Mouse (Mus musculus) left cerebral cortex, adult 9 months (tissue): Measurements from ENCODE around the gene Arih2.
A peak's percentile ranks its signal among the peaks of the same experiment; 100 is the strongest.
"Not testable (repeated sequence)": the region's sequence is repeated elsewhere in the genome, so short reads cannot be mapped to it uniquely, and the experiment has no call there.

Experiments
- DNase-seq, 2 experiments: peaks; one replicate each; pipeline ENCODE4 v3.0.0; 2022; ENCODE audit warnings: low spot score in 2 of 2

Arih2 gene

DNA sequence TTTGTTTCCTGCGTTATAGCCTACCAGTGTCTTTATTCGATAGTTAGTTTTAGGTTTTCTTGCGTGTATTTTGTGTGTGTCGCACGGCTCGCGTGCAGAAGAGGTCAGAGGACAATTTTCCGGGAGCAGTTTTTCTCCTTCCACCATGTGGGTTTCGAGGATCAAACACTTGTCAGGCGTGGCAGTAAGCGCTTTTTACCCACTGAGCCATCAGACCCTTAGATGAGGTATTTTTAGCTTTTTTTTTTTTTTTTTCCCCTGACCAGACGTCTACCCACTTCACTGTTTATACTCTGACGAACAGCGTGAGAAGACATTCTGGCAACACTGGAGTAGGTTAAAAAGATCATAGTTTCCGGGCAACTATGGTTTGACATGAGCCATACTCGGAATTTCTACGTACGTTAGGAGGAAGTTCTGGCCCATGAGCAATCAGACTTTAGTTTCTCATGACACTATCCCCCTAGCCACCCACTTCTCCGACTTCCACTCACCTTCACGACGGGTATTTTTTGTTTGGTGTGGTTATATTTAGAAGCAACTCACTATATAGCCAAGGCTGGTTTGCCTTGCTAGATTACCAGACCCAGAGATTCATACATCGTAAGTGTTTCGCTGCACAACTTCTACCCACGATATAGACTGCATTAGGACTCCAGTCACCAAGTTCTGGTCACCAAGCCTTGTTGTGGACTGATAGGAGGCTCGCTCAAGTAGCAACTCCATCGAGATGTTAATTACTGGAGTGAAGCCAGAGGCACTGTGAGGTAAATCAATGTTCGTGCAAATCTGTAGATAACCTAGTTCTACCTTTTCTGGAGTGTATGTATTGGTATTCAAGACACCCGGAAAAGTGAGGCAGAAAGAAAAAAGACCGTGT lies 615 bp upstream of the Arih2 start:
- no peak for DNase-seq

GRCm38 (mm10) chr9:108648166-108648565 lies 1.0 kb downstream of the Arih2 start:
- no peak for DNase-seq

DNA sequence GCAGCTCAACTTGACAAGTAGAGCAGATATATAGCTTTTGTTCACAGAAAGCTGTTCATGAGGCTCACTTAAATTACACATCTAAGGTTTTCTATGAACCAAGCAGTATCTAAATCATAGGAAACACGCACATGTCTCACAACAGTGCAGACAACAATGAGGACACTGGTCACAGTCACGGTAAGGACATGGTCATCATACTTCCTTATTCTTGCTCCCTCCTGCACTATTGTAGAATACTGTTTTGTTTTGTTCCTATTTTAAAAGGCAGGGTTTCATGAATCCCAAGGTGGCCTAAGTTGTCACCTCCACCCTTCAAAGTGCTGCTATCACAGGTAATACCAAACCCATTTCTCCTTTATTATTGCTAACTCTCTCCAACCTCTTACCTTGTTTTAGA lies 9.4 kb downstream of the Arih2 start:
- DNase-seq, result no peak

GRCm38 (mm10) chr9:108635415-108635814 lies 13.8 kb downstream of the Arih2 start:
- no peak for DNase-seq

- DNase-seq, result no peak
Observed at GRCm38 (mm10) chr9:108633846-108634245, 15.3 kb downstream of the Arih2 start.

DNA sequence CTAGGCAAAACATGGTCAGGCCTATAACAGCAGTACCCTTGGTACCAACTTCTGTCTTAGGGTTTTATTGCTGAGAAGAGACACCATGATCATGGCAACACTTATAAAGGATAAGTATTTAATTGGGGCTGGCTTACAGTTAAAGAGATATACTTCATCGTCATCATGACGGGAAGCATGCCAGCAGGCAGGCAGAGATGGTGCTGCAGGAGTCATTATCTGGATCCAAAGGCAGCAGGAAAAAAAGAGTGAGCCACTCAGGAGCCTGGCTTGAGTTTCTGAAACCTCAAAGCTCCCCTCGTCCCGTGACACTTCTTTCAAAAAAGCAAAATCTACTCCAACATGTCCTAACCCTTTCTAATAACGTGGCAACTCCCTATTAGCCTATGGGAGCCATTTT lies 16.8 kb downstream of the Arih2 start:
- DNase-seq, result no peak

- DNase-seq, result no peak
Observed at GRCm38 (mm10) chr9:108631631-108632256, 17.4 kb downstream of the Arih2 start.

GRCm38 (mm10) chr9:108630683-108631082 lies 18.5 kb downstream of the Arih2 start:
- DNase-seq, result no peak

DNA sequence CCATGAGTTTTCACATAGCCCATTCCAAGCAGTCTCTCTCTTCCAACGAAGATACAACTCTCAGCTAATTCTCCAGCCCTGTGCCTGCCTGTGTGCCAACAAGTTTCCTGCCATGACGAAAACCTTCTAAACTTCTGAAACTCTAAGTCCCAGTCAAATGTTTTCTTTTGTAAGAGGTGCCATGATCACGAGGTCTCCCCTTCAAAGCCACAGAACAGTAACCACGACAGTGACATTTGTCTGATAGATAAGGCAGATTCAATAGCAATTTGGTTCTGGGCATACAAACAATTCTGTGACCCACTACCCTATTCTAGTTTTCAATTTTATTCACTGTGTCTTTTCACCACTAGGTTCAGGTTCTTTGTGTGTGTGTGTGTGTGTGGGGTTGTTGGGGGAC lies 21.0 kb downstream of the Arih2 start:
- DNase-seq, result no peak

- no peak for DNase-seq
Observed at GRCm38 (mm10) chr9:108626498-108626897, 22.7 kb downstream of the Arih2 start.

DNA sequence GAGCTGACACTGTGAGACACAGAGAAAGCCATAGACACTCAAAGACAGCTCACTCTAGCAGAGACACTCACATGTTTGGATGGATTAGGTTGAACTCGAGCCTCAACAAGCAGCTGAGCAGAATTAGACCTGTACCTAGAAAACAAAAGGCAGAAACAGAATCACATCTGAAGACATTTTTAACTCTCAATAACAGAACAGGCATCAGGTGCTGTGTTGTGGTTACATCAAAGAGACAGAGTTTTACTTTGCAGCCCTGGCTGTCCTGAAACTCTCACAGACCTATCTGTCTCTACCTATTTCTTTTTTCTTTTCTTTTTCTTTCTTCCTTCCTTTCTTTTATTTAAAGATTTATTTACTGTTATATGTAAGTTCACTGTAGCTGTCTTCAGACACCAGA lies 31.9 kb downstream of the Arih2 start:
- no peak for DNase-seq

DNA sequence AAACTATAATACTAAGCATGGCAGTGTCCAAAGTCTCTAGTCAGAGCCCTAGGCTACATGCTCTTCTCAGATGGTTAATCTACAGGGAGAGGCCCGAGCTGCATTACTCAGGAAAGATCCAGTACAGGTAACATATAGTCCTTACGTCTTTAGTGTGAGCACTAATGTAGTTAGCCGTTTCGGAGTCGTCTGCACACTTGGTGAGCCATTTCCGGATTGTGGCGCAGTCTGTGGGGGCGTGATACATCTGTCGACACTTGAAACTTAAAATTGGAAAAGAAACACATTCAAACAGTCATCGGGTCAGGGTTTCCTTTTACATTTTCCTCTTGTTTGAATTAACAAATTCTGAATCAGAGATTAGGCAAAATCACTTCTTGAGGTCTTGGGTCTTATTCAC lies 37.7 kb downstream of the Arih2 start:
- peak in 1 of 2 experiments; percentile 50 for DNase-seq

DNA sequence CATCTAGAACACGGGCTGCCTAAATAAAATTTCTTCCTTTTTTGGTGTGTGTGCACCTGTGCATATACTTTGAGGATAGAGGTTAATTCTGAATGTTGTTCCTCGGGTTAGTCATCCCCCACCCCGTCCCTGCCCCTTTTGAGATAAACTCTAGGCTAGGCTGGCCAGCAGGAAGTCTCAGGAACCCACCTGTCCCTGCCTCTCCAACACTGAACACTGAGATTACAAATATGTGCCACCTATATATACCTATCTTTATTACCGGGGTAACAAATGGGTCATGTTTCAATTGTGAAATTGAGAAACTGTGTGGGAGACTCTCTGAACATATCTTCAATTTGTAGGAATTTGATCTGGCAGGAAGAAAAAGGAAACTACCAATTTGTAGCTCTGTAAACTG lies 40.3 kb downstream of the Arih2 start:
- no peak for DNase-seq

DNA sequence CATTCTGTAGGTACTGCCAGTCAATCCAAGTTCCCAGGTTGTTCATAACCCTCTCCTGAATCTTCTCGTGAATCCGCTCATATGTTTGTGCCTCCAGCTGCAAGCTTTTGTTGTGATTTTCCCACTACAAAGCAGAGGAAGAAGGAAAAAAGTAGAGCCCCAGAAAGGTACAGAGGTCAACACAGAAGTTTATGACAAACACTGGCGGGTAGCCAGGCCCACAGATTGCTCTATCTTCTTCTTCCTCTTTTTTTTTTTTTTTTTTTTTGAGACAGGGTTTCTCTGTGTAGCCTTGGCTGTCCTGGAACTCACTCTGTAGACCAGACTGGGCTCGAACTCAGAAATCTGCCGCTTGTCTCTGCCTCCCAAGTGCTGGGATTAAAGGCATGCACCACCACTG lies 41.3 kb downstream of the Arih2 start:
- DNase-seq, result not testable (repeated sequence)

DNA sequence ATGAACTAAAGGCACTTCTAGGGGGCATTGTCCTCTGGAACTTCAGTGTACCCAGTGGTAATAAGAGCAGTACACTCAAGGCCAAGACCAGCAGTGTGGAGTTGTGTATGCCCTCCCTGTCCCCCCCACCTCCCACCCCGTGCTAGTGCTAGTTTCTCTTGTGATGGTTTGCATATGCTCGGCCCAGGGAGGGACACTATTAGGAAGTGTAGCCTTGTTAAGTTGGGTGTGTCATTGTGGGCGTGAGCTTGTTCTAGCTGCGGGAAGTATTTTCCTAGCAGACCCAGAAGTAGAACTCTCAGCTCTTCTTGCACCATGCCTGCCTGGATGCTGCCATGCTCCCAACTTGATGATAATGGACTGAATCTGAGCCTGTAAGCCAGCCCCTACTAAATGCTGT lies 47.2 kb downstream of the Arih2 start:
- DNase-seq, result no peak

DNA sequence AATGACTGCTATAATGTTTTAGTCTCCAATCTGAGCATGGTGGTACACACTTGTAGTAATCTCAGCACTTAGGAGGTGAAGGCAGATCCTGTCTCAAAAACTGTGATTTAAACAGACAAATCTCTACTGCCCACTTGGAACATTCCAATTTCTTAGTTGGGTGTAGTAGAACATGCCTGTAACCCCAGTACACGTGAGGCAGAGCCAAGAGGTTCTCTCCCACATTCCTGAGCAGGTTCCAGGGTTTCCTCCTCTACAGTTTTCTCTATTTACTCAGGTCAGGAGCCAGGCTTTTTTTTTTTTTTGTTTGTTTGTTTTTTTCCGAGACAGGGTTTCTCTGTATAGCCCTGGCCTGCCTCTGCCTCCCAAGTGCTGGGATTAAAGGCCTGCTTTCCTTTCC lies 49.2 kb downstream of the Arih2 start:
- no peak for DNase-seq

- no peak for DNase-seq
Observed at GRCm38 (mm10) chr9:108599021-108599566, 50.1 kb downstream of the Arih2 start.

DNA sequence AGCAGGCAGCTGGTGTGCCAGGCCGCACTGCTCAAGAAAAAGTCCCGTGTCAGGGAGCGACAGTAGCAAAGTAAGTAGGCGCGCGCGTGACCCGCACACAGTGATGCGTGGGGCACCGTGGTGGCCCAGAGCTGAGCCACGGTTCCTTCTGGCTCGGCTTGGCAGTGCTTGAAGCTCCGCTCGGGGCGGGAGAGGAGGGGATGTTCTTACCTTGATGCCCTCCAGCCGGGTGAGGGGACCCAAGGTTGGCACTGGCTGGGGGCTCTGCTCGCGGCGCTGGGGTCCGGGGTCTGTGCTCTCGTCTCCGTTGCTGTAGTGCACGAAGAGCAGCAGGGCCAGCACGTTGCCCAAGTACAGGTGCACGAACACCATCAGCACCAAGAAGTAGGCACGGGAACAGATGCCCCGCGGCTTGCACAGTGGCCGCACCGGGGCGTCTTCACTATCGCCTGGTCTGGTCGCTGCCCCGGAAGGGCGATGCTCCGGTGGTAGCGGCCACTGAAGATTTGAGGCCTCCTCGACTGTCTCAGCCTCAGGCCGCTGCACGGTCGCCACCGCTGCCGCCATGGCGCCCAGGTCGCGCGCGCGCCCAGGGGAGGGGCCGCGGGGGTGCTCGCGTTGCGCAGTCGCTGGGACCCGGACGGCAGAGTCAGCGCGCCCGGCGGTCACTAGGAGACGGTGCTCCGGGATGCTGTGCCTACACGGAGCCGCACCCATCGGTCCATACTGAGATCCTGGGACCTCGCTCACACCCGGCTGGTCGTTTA lies 52.0 kb downstream of the Arih2 start, which contains the start of gene P4htm:
TSS of gene P4htm (minus strand) at position 670 of the 767 bp plus-strand sequence.
- DNase-seq, result peak in 1 of 2 experiments; percentile 71

DNA sequence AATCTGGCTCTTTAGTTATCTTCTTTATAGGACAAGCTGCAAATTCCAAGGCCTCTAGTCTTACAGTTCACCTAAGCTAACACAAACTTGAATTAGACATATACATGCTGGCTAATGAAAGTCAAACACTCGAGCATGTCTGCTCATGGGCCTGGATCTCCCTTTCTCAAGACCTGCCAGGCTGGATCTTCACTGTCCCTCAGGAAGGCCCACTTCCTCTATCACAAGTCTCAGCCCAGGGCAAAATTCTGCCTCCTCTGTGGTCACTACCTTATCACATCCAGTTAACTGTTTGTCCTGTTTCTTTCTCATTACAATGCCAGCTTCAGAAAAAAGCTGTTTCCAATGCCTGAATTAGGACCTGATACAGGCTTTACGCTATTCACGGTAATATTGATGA lies 54.8 kb downstream of the Arih2 start:
- DNase-seq, result no peak

DNA sequence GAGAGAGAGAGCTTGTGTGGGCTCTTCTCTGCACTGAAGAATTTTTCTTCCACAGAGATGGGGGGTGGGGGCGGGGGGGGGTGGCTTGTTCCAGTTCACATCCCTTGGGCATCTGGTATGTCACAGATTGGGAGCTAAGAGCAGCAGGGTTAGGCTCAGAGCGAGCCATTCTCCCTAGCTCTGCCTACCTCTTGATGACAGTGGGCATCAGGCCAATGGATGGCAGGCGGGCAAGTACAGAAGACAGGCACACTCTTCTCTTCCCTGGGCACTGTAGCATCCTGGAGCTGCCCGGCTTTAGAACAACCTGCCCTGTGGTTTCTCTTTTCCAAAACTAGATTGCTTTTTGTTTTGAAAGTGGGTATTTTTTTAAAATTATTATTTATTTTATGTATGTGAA lies 57.7 kb downstream of the Arih2 start:
- no peak for DNase-seq

- no peak for DNase-seq
Observed at GRCm38 (mm10) chr9:108589229-108589628, 60.0 kb downstream of the Arih2 start.

DNA sequence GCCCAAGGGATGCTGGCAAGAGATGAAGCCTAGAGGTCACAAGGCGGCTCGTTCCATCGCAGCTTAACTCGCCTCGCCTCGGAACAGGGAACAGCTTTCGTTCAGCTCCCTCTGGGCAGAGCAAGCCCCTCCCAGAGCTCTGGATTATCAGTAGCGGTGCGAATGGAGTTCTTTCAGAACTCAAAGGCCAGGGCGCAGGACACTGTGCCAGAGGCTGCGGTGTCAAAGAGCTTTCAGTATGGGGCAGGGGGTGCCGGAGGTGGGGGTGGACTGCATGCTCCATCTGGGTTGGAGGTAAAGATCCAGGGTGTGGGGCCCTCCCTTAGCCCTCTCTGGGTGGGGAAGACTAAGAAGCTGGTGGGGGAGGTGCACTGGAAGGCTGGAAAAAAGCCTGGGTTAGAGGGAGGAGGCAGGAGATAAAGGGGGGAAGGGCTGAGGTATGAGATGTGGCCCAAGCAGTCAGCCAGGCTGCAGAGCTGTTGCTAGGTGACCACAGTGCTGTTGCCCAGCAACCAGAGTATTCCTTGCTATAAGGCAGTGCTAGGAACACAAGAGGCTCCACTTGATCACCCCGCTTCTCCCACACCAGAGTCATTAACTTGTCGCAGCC lies 61.5 kb downstream of the Arih2 start:
- peak; percentile 92 to 94 for DNase-seq
